8 mouse cellular contexts compared by ENCODE assay signal in genomic region chr1:184853339-184853738, GRCm38 (mm10). TPM values are rescaled to one million over a fixed set of nuclear protein-coding genes. Genes with fewer than 3 reads are reported as not detected.
DNase-seq lines count a peak whose midpoint lies in the region; ATAC-seq lines count a peak whose summit lies in the region.

No protein-coding gene starts in this region.

- no peak for ATAC-seq in hindbrain, embryonic 16.5 days
- peak; percentile 86 for ATAC-seq in megakaryocyte-erythroid progenitor cell, adult 5-6 weeks (replicated peaks; ENCODE audit: low FRiP score, low TSS enrichment, poor library complexity, severe bottlenecking)

- H3K36me3 ChIP-seq in hindbrain, embryonic 16.5 days (ENCODE audit: control insufficient read depth, insufficient read depth, low read length), result no peaks in the 10 kb centered on the region

- H3K4me2 ChIP-seq in hindbrain, embryonic 16.5 days (ENCODE audit: low read length), result peak overlapping the region; percentile 5; the same call in 1 of the 2 replicates

- H3K9me3 ChIP-seq in hindbrain, embryonic 16.5 days (ENCODE audit: control insufficient read depth, low read length), result no peaks in the 10 kb centered on the region

- 35% methylated on average over 5 of the region's 5 CpGs for WGBS in hindbrain, embryonic 16.5 days

- no peak overlapping the region for H3K9ac ChIP-seq in hindbrain, embryonic 16.5 days (ENCODE audit: low read depth, low read length)

- H3K27me3 ChIP-seq in hindbrain, embryonic 16.5 days (replicated peaks; ENCODE audit: control insufficient read depth, insufficient read depth, low read length), result no peaks in the 10 kb centered on the region

- intact Hi-C loops in left cerebral cortex, postnatal 25 days (cut with DNase I), result loop anchor here (2.0 kb wide), 2 partner anchors 29 to 39 kb away; partner anchors contain the start of gene C130074G19Rik

- DNase-seq in ovary, postnatal 36 days (ENCODE audit: low spot score), result peak; percentile 76
- no peak for DNase-seq in ovary, postnatal 10 days (ENCODE audit: low spot score)
- peak; percentile 47 to 63 for DNase-seq in cerebellum, postnatal 36 days
- peak; percentile 32 to 50 for DNase-seq in gastrocnemius, adult 8-10 months (ENCODE audit: low spot score in 2 of 2)
- DNase-seq in left cerebral cortex, postnatal 25 days (ENCODE audit: low spot score in 2 of 2), result peak; percentile 51 to 71
- DNase-seq in spleen, postnatal 4 days (ENCODE audit: low spot score in 2 of 2), result peak; percentile 67 to 83

- no peak overlapping the region for H3K4me3 ChIP-seq in hindbrain, embryonic 16.5 days (ENCODE audit: low read length)

- H3K4me1 ChIP-seq in hindbrain, embryonic 16.5 days (ENCODE audit: control insufficient read depth, insufficient read depth, low read depth, low read length), result peaks cover 4% of the 10 kb centered on the region

- H3K27ac ChIP-seq in hindbrain, embryonic 16.5 days (ENCODE audit: low read depth, low read length), result no peak overlapping the region

RNA-seq across cellular contexts. Expression of gene Marc2, which starts 7.1 kb away (rescaled TPM):
- 100 to 1,000 TPM; 128 to 149 (median 132) TPM for total RNA-seq in gastrocnemius, adult 8-10 months (2022)
- 121 and 129 TPM in 2 replicates for polyA plus RNA-seq in hindbrain, embryonic 16.5 days (2015; fragmentation: Nextera tagmentation; extraction: Ambion mirVana)
- 100 to 1,000 TPM; 146 to 165 TPM for total RNA-seq in left cerebral cortex, postnatal 25 days (2021)
- total RNA-seq in megakaryocyte-erythroid progenitor cell, adult 5-6 weeks (2014; fragmentation: Nextera tagmentation), result 166 and 271 TPM in 2 replicates
- 101 and 114 TPM in 2 replicates for total RNA-seq in megakaryocyte-erythroid progenitor cell, adult 5-6 weeks (2017)

RNA-seq across cellular contexts. Expression of gene C130074G19Rik, which starts 29.7 kb away (rescaled TPM):
- 10 to 100 TPM in 2 of 4 experiments, 1 to 10 TPM in 2; 7.1 to 15.3 (median 10.8) TPM for total RNA-seq in gastrocnemius, adult 8-10 months (2022)
- polyA plus RNA-seq in hindbrain, embryonic 16.5 days (2015; fragmentation: Nextera tagmentation; extraction: Ambion mirVana), result 0.97 and 1.0 TPM in 2 replicates
- total RNA-seq in left cerebral cortex, postnatal 25 days (2021), result 10 to 100 TPM; 33.0 to 36.5 TPM
- total RNA-seq in megakaryocyte-erythroid progenitor cell, adult 5-6 weeks (2014; fragmentation: Nextera tagmentation), result not detected in 2 replicates
- not detected in 2 replicates for total RNA-seq in megakaryocyte-erythroid progenitor cell, adult 5-6 weeks (2017)

RNA-seq across cellular contexts. Expression of gene Marc1, which starts 42.2 kb away (rescaled TPM):
- under 1 TPM in 2 of 4 experiments, not detected in 2; 0.27 to 0.62 TPM for total RNA-seq in gastrocnemius, adult 8-10 months (2022)
- 0.24 and 0.30 TPM in 2 replicates for polyA plus RNA-seq in hindbrain, embryonic 16.5 days (2015; fragmentation: Nextera tagmentation; extraction: Ambion mirVana)
- total RNA-seq in left cerebral cortex, postnatal 25 days (2021), result not detected
- total RNA-seq in megakaryocyte-erythroid progenitor cell, adult 5-6 weeks (2014; fragmentation: Nextera tagmentation), result not detected in 2 replicates
- total RNA-seq in megakaryocyte-erythroid progenitor cell, adult 5-6 weeks (2017), result not detected in 2 replicates

Comparison
In these comparisons a context has a peak if more than half of its experiments do, and no peak if none do; other contexts are left out.
1. RNA of gene C130074G19Rik, which starts 29.7 kb away (total RNA-seq): 33.0 to 36.5 TPM in left cerebral cortex, postnatal 25 days and 7.1 to 15.3 TPM in gastrocnemius, adult 8-10 months; not detected in megakaryocyte-erythroid progenitor cell, adult 5-6 weeks; every median in the first group is over 4 times any median in the second.